Mouse (Mus musculus) macrophage (primary cell): ENCODE data around the gene Asic2. TPM values are rescaled to one million over a fixed set of nuclear protein-coding genes. Genes with fewer than 3 reads are reported as not detected.

Experiments
- H3K27ac ChIP-seq: fragments of 350-480 bp; formaldehyde crosslinking; 2 replicates; pipeline ENCODE4 v1.9.0; 2021
- H3K36me3 ChIP-seq: fragments of 350-480 bp; formaldehyde crosslinking; 2 replicates; pipeline ENCODE4 v1.9.0; 2021; ENCODE audit errors: inconsistent target
- H3K4me3 ChIP-seq: fragments of 350-480 bp; formaldehyde crosslinking; 2 replicates; pipeline ENCODE4 v1.9.0; 2021; ENCODE audit errors: inconsistent target
- H3K79me2 ChIP-seq: fragments of 350-480 bp; formaldehyde crosslinking; 2 replicates; pipeline ENCODE4 v1.9.0; 2021; ENCODE audit errors: inconsistent target
- WGBS: methylation state at CpG from one replicate; pipeline ENCODE4 v1.1.7; 2026; ENCODE audit warnings: inconsistent platforms; ENCODE audit not compliant: missing documents; 5-methylcytosine and 5-hydroxymethylcytosine counted together
- polyA plus RNA-seq: library from polyadenylated mRNA; stranded (reverse); fragments of 250-400 nt; gene quantifications from 3 replicates; pipeline ENCODE4 v1.2.4, GENCODE M21; 2018; ENCODE audit warnings: inconsistent platforms

Gene Asic2
- polyA plus RNA-seq, 1 experiment from 2014 or later, result not detected

DNA sequence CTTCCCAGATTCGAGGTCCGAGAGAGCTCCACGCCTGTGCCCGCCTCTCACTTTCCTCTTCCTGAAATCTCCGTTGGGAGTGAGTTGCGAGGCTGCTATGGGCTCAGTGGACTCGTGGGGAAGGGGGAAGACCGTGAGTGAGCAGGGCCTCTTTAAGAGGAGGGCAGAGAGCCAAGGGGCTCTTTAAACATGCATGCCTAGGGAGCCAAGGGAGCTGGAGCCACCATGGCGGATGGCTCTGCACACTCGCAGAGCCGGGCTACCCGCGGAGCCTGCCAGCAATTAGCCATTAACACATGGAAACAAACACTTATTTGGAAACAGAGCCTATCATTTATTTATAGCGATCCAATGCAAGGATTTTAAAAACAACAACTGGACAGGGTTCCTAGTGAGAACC lies 541.4 kb downstream of the Asic2 start:
- WGBS, result 72% methylated on average over 14 of the region's 14 CpGs
- Histone ChIP-seq H3K4me3 (no peak overlapping the region), H3K27ac (no peak overlapping the region), H3K36me3 (no peaks in the 10 kb centered on the region), H3K79me2 (no peaks in the 10 kb centered on the region)

DNA sequence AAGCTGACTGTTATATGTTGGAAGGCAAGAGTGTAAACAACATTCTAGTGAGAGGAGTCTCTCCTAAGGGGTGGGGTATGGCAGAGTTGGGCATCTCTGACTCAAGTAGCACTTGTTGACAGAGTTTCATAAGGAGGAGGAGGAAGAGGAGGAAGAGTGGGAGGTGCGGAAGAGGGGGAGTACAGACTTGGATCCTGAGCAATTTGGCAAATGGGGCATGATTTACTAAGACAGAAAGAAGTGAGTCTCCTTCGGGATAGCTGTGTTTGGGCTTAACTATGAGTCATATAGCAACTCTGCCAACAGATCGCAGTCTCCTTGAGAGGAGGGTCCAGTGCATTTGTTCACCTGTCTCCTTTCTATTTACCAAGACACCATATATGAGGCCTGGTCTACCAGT lies 549.1 kb downstream of the Asic2 start:
- WGBS, result 87% methylated on average over 3 of the region's 3 CpGs
- Histone ChIP-seq H3K4me3 (no peak overlapping the region), H3K27ac (no peak overlapping the region), H3K79me2 (no peaks in the 10 kb centered on the region), H3K36me3 (no peaks in the 10 kb centered on the region)

DNA sequence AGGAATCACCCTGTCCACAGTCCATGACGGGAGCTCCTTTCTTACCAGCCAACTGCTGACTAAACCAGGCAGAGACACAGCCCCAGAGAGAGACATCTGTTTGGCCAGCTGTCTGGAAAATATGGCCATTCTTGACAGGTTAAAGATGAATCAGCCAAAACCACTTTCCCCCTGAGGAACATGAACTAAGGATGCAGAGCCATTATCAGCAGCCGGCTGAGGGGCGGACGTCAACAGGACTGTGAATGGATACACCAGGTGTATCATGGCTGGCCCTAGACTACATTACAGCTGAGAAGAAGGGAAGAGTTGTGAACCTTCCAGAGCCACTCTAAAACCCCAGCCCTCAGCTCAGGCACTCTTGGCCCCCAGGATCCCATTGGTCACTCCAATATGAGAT lies 550.2 kb downstream of the Asic2 start:
- Histone ChIP-seq H3K4me3 (no peak overlapping the region), H3K27ac (no peak overlapping the region), H3K36me3 (no peaks in the 10 kb centered on the region), H3K79me2 (no peaks in the 10 kb centered on the region)
- WGBS, result 90% methylated on average over 4 of the region's 4 CpGs

DNA sequence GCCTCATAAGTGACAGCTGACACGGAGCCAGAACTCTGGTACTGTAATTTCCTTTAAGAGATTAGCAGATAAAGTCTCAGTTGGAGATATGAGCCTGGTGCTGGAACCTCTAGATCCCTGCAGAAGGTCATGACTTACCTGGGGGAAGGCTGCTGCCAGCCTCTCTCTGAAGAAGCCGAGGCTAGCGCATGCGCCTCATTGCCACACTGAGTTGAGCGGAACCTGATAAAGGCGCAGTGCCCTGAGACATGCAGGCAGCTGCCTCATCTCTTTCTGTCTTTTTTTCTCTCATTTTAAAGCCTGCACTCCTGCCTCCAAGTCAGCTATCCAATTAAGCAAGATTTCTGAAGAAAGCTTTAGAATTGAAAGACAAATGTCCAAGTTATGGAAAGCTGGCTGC lies 551.9 kb downstream of the Asic2 start:
- no peak overlapping the region for H3K4me3 ChIP-seq

DNA sequence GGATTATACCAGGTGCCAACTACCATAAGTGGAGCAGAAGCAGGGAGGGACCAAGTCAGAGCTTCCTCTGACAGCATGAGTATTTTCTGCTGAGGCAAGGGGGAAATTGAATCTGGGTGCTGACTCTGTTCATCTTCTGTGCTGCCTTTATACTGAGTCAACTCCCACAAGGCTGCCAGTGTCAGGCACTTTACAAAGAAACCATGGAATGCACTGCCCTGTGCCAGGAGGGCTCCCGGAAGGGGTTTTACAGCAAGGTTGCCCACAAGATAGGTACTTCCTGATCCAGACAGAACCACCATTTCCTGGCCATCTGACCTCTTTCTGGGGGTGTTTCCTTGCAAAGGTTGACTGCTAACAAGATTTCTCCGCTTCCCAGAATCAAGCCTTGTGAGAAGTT lies 553.7 kb downstream of the Asic2 start:
- 2% methylated on average over 2 of the region's 2 CpGs for WGBS
- Histone ChIP-seq H3K27ac (no peak overlapping the region), H3K36me3 (no peaks in the 10 kb centered on the region), H3K4me3 (no peak overlapping the region), H3K79me2 (no peaks in the 10 kb centered on the region)

More for the DNA sequence above, 551.9 kb downstream of the Asic2 start:
- 76% methylated on average over 6 of the region's 6 CpGs for WGBS
- Histone ChIP-seq H3K27ac (no peak overlapping the region), H3K36me3 (no peaks in the 10 kb centered on the region), H3K79me2 (no peaks in the 10 kb centered on the region)

DNA sequence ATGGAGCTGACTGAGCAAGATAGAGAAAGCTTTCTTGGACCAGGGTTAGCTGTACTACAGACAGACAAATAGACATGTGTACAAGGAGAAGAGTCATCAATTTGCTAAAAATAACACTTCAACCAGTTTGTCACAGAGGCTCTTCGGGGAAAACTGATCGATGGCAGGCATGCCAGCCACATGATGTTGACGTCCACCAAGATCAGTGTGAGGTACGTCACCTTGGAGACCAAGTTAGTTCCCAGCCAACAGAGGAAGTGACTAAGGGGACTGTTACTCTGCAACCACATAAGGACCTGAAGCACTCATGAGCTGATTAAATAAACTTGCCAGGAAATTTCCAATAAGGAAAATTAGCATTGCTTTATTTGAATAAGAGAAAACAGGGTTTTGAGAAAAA lies 557.0 kb downstream of the Asic2 start:
- Histone ChIP-seq H3K27ac (no peak overlapping the region), H3K4me3 (no peak overlapping the region), H3K79me2 (no peaks in the 10 kb centered on the region), H3K36me3 (no peaks in the 10 kb centered on the region)
- 4% methylated on average over 4 of the region's 4 CpGs for WGBS

DNA sequence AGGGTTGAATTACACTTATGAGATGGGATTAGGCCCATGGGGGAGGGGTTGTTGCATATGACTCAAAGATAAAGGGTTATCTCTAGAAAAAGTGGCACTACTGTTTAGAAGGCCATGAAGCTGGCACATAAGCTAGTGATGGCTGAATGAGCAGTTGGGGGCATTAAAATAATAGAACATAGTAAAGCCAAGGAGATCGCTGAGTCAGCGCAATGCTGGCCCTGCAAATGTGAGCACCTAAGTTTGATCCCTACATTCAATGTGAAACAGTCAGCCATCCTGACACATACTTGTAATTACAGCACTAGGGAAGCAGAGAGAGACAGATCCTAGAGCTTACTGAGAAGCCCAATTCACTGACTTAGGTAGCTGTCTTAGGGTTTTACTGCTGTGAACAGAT lies 562.3 kb downstream of the Asic2 start:
- WGBS, result 100% methylated on average over 2 of the region's 2 CpGs
- Histone ChIP-seq H3K79me2 (no peaks in the 10 kb centered on the region), H3K27ac (no peak overlapping the region), H3K4me3 (no peak overlapping the region), H3K36me3 (no peaks in the 10 kb centered on the region)

DNA sequence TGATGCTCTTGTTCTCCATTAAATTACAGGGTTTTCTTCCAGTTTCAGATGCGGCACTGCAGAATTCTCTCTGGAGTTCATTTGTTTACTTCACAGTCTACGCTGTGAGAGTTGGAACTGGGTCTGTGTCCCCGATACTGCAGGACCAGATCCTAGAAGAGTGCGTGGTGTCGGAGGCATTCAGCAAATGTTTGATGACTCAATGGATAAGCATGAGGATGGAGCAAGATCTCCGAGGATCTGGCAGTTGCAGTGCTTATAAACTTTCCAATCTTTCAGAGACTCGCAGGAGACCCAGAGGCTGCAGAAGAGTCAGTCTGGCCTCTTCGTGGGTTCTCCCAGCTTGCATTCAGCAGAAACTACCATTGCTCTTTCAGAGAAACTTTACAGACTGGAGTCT lies 566.0 kb downstream of the Asic2 start:
- Histone ChIP-seq H3K27ac (no peak overlapping the region), H3K79me2 (no peaks in the 10 kb centered on the region), H3K4me3 (no peak overlapping the region), H3K36me3 (no peaks in the 10 kb centered on the region)
- WGBS, result 78% methylated on average over 8 of the region's 8 CpGs

DNA sequence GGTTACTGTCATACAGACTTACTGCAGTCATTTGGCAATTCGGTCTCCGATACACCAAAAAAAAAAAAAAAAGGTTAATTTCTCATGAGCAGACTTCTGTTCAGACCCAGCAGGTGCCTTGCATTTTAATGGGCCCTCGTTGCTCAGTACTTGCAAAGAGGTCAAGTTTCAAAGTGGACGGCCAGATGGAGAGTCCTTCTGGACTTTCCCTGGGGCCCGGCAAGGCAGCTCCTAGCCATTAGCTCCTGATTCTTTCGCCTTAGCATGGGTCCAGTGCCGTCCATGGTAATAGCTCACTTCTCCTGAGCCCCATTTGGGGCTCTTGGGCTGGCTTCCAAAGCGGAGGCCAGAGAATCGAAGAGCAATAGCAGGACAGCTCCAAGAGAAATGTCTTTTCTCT lies 575.4 kb downstream of the Asic2 start:
- 77% methylated on average over 9 of the region's 9 CpGs for WGBS
- H3K36me3 ChIP-seq, result no peaks in the 10 kb centered on the region
- H3K4me3 ChIP-seq, result no peak overlapping the region
- no peaks in the 10 kb centered on the region for H3K79me2 ChIP-seq
- no peak overlapping the region for H3K27ac ChIP-seq

DNA sequence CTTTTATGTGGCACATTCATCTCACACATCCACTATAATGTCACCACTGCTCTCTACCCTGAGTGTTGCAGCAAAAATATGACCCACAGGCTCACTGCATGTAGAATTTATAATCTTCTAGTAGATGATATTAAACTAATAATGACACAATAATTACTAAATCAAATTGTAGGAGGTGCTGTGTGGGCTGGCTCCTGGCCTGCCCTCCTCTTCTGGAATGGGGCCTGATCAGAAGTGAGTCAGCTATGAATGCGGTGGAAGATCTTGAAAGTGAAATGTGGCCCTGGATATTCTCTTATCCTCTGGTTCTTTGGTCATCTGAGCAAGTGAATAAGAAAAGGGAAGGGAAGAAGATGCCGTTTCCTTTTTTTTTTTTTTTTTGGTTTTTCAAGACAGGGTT lies 582.1 kb downstream of the Asic2 start:
- no peaks in the 10 kb centered on the region for H3K79me2 ChIP-seq
- H3K4me3 ChIP-seq, result no peak overlapping the region
- H3K36me3 ChIP-seq, result no peaks in the 10 kb centered on the region
- WGBS, result 100% methylated on average over 1 of the region's 2 CpGs
- H3K27ac ChIP-seq, result no peak overlapping the region

DNA sequence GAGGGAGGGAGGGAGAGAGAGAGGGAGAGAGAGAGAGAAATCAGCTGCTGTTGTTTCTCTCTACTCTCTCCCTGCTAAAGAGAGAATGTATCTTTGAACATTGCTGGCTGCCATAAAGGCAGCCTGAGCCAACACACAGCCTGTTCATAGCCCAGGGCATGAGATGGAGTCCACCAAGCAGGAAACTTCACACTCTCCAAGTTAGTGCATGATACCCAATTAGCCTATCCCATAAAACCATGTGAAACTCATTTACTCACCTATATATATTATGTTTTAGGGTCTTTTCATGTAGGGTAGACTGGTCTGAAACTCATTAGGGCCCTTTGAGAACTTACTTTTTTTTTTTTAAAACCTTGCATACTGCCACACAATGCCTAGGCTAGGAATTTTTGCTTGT lies 582.7 kb downstream of the Asic2 start:
- no peak overlapping the region for H3K4me3 ChIP-seq
- H3K36me3 ChIP-seq, result no peaks in the 10 kb centered on the region
- H3K79me2 ChIP-seq, result no peaks in the 10 kb centered on the region
- H3K27ac ChIP-seq, result no peak overlapping the region

DNA sequence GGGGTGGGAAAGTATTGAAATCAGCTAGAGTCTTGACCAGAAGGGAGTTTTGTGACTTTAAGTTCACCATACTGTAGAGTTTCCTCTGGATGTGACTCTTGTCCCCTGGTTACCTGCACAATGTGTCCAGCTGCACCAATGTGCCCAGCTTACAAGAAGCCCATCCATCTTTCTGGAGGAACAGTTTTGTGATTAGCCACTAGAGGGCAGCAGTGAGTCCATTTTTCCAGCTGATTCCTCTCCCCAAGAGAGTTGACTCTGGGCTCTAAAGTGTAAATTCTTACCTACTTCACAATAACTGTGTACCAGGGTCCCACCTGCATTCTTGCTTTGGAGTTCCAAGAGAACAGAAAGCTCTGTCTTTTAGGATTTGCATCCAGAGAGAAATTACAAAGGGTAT lies 593.4 kb downstream of the Asic2 start:
- Histone ChIP-seq H3K79me2 (no peaks in the 10 kb centered on the region), H3K4me3 (no peak overlapping the region), H3K27ac (no peak overlapping the region), H3K36me3 (no peaks in the 10 kb centered on the region)

DNA sequence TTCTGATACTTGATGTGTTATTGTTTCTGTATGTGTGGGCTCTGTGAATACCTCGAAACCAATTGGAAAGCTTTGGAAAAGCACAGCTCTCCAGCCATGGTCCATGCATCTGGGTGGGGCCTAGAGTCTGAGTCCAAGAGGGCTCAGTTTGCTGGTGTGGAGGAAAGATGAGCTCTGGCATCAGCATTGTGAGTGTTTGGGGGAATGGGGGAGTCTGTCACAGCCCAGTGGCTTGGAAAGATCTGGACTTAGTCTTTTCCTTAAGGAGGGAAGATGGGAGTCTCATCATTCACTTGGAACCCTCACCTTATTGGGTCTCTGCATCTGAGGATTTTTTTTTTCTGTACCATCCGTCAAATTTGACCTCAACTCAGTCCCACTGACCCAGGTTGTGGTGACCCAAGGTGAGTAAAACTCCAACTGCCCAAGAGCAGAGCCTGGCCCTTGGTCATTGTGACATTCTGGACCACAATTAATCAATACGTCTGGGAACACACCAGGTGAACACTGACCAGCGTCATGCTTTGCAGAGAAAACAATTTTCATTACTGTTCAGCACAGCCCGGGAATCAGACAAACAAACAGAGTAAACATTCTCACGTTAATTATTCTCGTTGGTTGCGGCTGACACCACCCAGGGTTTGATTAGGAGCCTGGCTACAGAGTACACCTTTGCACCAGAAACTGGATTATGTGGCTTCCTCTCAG lies 594.1 kb downstream of the Asic2 start:
- no peak overlapping the region for H3K27ac ChIP-seq
- H3K79me2 ChIP-seq, result no peaks in the 10 kb centered on the region
- 77% methylated on average over 6 of the region's 8 CpGs for WGBS
- H3K36me3 ChIP-seq, result no peaks in the 10 kb centered on the region
- no peak overlapping the region for H3K4me3 ChIP-seq

DNA sequence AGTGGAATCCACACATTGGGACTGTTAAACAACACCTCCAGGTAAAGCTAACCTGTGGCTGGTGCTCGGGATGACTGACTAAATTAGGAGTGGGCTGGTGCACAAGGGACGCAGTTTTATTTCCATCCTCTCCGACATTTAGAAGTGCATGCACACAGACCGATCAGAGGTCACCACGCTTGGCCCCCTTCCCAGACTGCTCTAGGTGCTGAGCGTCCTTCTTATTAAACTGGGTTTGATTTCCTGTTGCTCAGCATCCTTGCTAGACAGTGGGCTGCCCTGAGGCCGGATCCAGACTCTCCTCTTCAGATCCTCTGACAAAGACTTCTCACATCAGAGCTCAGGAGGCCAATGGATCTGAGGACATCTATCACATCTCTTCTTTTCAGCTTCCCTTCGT lies 596.7 kb downstream of the Asic2 start:
- Histone ChIP-seq H3K4me3 (no peak overlapping the region), H3K27ac (no peak overlapping the region), H3K79me2 (no peaks in the 10 kb centered on the region), H3K36me3 (no peaks in the 10 kb centered on the region)
- 58% methylated on average over 8 of the region's 8 CpGs for WGBS

DNA sequence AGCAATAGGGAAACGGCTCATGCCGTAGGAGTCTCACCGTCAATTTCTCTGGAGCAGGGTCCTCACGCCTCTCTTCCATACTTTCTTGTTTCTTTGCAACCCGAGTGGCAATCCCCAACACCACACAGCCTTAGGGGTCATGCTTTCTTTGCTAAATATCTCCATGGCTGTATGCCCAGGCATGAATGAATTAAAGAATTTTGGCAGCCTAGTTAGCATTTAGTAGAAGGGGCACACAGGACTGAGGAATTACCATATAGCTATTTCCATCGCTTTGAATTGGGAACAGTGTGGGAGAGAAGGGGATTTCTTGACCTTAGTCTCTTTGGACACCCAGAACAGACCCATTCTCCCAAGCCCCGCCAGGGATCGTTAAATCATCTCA lies 597.8 kb downstream of the Asic2 start:
- no peak overlapping the region for H3K4me3 ChIP-seq
- no peak overlapping the region for H3K27ac ChIP-seq
- H3K36me3 ChIP-seq, result no peaks in the 10 kb centered on the region
- WGBS, result 68% methylated on average over 8 of the region's 8 CpGs
- H3K79me2 ChIP-seq, result no peaks in the 10 kb centered on the region
